Mouse (Mus musculus): ENCODE results near the gene Gm8251. TPM values are rescaled to one million over a fixed set of nuclear protein-coding genes. Genes with fewer than 3 reads are reported as not detected.
A peak's percentile ranks its signal among the peaks of the same experiment; 100 is the strongest.

Gm8251 gene
- total RNA-seq (2012; rRNA removed): 0.08 and 0.13 TPM in 2 replicates
- 0.13 and 0.24 TPM in 2 replicates for total RNA-seq (2014; rRNA removed)
- 0.23 and 0.34 TPM in 2 replicates for polyA plus RNA-seq (2012; ENCODE audit: insufficient read length, low read depth)

DNA sequence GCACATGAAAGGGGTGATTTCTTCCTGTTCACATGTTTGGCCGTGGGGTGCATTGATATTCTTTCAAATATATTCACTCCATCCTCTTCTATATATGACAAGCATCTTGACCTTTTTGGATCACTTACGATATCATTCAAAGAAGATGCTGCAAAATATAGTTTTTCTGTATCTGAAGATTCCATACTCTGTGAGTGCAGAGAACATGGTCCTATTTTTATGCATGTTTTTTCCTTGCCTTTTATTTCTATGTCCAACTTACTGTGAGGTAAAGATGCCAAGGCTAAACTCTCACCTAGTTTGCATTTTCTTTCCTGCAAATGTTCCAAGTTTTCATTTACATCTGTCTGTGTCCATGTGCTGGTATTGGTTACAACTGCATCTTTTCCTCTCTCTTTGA lies at the start of gene Gm8251:
Gene Gm8251 (minus strand): TSS at position 101 of the 400 bp plus-strand sequence.
- H3K79me2 ChIP-seq (replicated peaks; ENCODE audit: control insufficient read depth, extremely low read depth, insufficient read depth, poor library complexity, severe bottlenecking): no peaks in the 10 kb centered on the region
- no peak for TF ChIP-seq PAX5 (IDR thresholded peaks at IDR 0.05; ENCODE audit: low read length)
- TF ChIP-seq MAX (IDR thresholded peaks at IDR 0.05; ENCODE audit: low read length): no peak
- TF ChIP-seq JUN (IDR thresholded peaks at IDR 0.05; ENCODE audit: insufficient read depth, low read depth, low read length): no peak
- TF ChIP-seq IRF4 (IDR thresholded peaks at IDR 0.05; ENCODE audit: low read depth, low read length): no peak
- no peak for TF ChIP-seq CHD1 (IDR thresholded peaks at IDR 0.05; ENCODE audit: low read depth, low read length)
- TF ChIP-seq TBP (conservative IDR thresholded peaks at IDR 0.05; ENCODE audit: low read depth, low read length): no peak
- no peak for TF ChIP-seq SIN3A (IDR thresholded peaks at IDR 0.05; ENCODE audit: low read length)
- TF ChIP-seq MAZ (IDR thresholded peaks at IDR 0.05; ENCODE audit: low read depth, low read length): no peak
- TF ChIP-seq E2F4 (IDR thresholded peaks at IDR 0.05; ENCODE audit: insufficient replicate concordance, low read depth, low read length): no peak
- no peak for TF ChIP-seq NRF1 (IDR thresholded peaks at IDR 0.05; ENCODE audit: low read depth, low read length)
- TF ChIP-seq RAD21 (IDR thresholded peaks at IDR 0.05; ENCODE audit: low read depth, low read length): no peak
- no peak for TF ChIP-seq GABPA (IDR thresholded peaks at IDR 0.05; ENCODE audit: insufficient replicate concordance, low read depth, low read length)
- no peak for TF ChIP-seq CTCF (conservative IDR thresholded peaks at IDR 0.05 in 1 of 2, IDR thresholded peaks at IDR 0.05 in 1 of 2; ENCODE audit: low read depth in 2 of 2, low read length in 2 of 2)
- no peak for TF ChIP-seq CHD2 (IDR thresholded peaks at IDR 0.05; ENCODE audit: low read length)
- no peak for TF ChIP-seq JUND (conservative IDR thresholded peaks at IDR 0.05; ENCODE audit: low read depth, low read length)
- TF ChIP-seq ETS1 (conservative IDR thresholded peaks at IDR 0.05; ENCODE audit: low read depth, low read length): no peak
- no peaks in the 10 kb centered on the region for H3K27me3 ChIP-seq (replicated peaks)
- no peak within 1 kb of the TSS for H3K9ac ChIP-seq (ENCODE audit: insufficient read depth, low read depth)
- dilution Hi-C loops (cut with MboI; ENCODE audit: extremely low pct_ligation_motif_present, extremely low pct_unique_long_range_greater_than_20kb, low sequenced_read_pairs) (no loop called here), in situ Hi-C loops (cut with MboI; ENCODE audit: low pct_ligation_motif_present, low pct_unique_long_range_greater_than_20kb, low sequenced_read_pairs) (loop anchor here (5.0 to 10.0 kb wide), 2 partner anchors 160 to 417 kb away; no protein-coding TSS in a partner anchor)
- H3K9me3 ChIP-seq (replicated peaks; ENCODE audit: low read length): no peaks in the 10 kb centered on the region
- no peak within 1 kb of the TSS for H3K4me2 ChIP-seq (ENCODE audit: insufficient read depth, low read depth, poor library complexity, severe bottlenecking)
- no peaks in the 10 kb centered on the region for H3K36me3 ChIP-seq (replicated peaks in 1 of 2; ENCODE audit: control insufficient read depth in 1 of 2, insufficient read depth in 1 of 2, low read length in 1 of 2)
- DNase-seq (ENCODE audit: extremely low read depth): no peak
- H3K4me3 ChIP-seq (replicated peaks in 1 of 3; ENCODE audit: low read depth in 2 of 3, low read length in 2 of 3, poor library complexity in 1 of 3): no peak within 1 kb of the TSS
- no peak within 1 kb of the TSS for H3K27ac ChIP-seq (ENCODE audit: insufficient read depth, low read depth)
- peaks cover 0 to 16% of the 10 kb centered on the region in 2 experiments; a peak in 2 of 4 replicates for H3K4me1 ChIP-seq (ENCODE audit: control insufficient read depth in 1 of 2, insufficient read depth in 2 of 2)

DNA sequence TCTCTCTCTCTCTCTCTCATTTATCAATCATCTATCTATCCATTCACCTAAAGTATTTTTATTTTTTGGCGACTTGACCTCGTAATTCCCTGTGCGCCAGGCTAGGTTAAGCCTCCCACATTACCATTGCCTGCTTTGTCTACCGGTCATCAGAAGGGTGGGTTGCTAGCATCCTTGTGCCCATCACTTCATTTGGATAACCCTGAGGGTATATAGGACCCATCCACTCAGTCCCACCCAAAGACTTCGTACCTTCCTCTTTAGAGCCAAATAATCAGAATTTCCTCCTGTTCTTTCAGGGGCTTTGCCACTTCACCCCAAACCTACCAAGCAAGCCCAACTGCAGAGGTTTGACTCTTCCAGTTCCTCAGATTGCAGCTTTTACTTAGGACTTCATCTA lies 41.2 kb upstream of the Gm8251 start:
- no peak for DNase-seq (ENCODE audit: extremely low read depth)
- H3K9me3 ChIP-seq (replicated peaks; ENCODE audit: low read length): no peaks in the 10 kb centered on the region
- peak overlapping the region; percentile 59 for H3K9ac ChIP-seq (ENCODE audit: insufficient read depth, low read depth)
- H3K4me1 ChIP-seq (ENCODE audit: control insufficient read depth in 1 of 2, insufficient read depth in 2 of 2): peaks cover 2 to 42% of the 10 kb centered on the region in 2 experiments; a peak in 3 of 4 replicates
- peaks cover 6 to 10% of the 10 kb centered on the region in 2 experiments for H3K36me3 ChIP-seq (replicated peaks in 1 of 2; ENCODE audit: control insufficient read depth in 1 of 2, insufficient read depth in 1 of 2, low read length in 1 of 2)
- no peak overlapping the region for H3K27ac ChIP-seq (ENCODE audit: insufficient read depth, low read depth)
- peaks cover 31% of the 10 kb centered on the region for H3K79me2 ChIP-seq (replicated peaks; ENCODE audit: control insufficient read depth, extremely low read depth, insufficient read depth, poor library complexity, severe bottlenecking)
- H3K27me3 ChIP-seq (replicated peaks): no peaks in the 10 kb centered on the region
- TF ChIP-seq MXI1 (IDR thresholded peaks at IDR 0.05; ENCODE audit: low read depth, low read length) (no peak), SIN3A (IDR thresholded peaks at IDR 0.05; ENCODE audit: low read length) (0 out of 2 replicates have a peak, but pooled peaks have one; percentile 1), PAX5 (IDR thresholded peaks at IDR 0.05; ENCODE audit: low read length) (no peak)
- peak overlapping the region; percentile 55 for H3K4me2 ChIP-seq (ENCODE audit: insufficient read depth, low read depth, poor library complexity, severe bottlenecking)
- in situ Hi-C loops (cut with MboI; ENCODE audit: low pct_ligation_motif_present, low pct_unique_long_range_greater_than_20kb, low sequenced_read_pairs): no loop called here
- dilution Hi-C loops (cut with MboI; ENCODE audit: extremely low pct_ligation_motif_present, extremely low pct_unique_long_range_greater_than_20kb, low sequenced_read_pairs): no loop called here
- peak overlapping the region; percentile 2 to 48 (median 27) for H3K4me3 ChIP-seq (replicated peaks in 1 of 3; ENCODE audit: low read depth in 2 of 3, low read length in 2 of 3, poor library complexity in 1 of 3)

Measured in CH12.LX (cell line).